Mouse (Mus musculus) layer of hippocampus, adult 6 months (tissue): ENCODE measurements around the gene Mup6. TPM values are rescaled to one million over a fixed set of nuclear protein-coding genes. Genes with fewer than 3 reads are reported as not detected.

ENCODE experiments used
- long read RNA-seq, 2 experiments: library from polyadenylated mRNA; unstranded; transcript quantifications; one replicate each; pipeline ENCODE4 v2.0.0; 2019 to 2020
- polyA plus RNA-seq: library from polyadenylated mRNA; unstranded; fragments of <200 nt; fragmentation: Nextera tagmentation; gene quantifications from 2 replicates; pipeline ENCODE4 v1.2.3, GENCODE M21; 2021

Gene Mup6
- not detected in 2 replicates for polyA plus RNA-seq
- long read RNA-seq, experiment 1: 0 reads
- long read RNA-seq, experiment 2: 0 reads

GRCm38 (mm10) chr4:59963405-59964344 lies at the start of gene Mup6:
Mup6 (plus strand) TSS chr4:59964294.

GRCm38 (mm10) chr4:59914608-59915403 lies 49.3 kb upstream of the Mup6 start, which contains the start of gene Slc46a2:
Slc46a2 (minus strand) TSS chr4:59915056.

GRCm38 (mm10) chr4:59960610-59961009 lies 3.5 kb upstream of the Mup6 start, which contains the start of gene Mup4:
Mup4 (minus strand) TSS chr4:59960710.

Other genes with a start within 250 kb of the Mup6 start
- 15.1 and 16.6 TPM in 2 replicates for gene Inip, start 162.7 kb upstream of the Mup6 start, polyA plus RNA-seq
- gene Snx30, start 158.5 kb upstream of the Mup6 start, polyA plus RNA-seq: 5.7 and 6.9 TPM in 2 replicates
- gene Slc46a2, start 49.2 kb upstream of the Mup6 start, polyA plus RNA-seq: not detected in 2 replicates
- not detected in 2 replicates for gene Mup4, start 3.6 kb upstream of the Mup6 start, polyA plus RNA-seq
- gene Mup7, start 106.2 kb downstream of the Mup6 start, polyA plus RNA-seq: not detected in 2 replicates
- not detected in 2 replicates for gene Mup2, start 190.0 kb downstream of the Mup6 start, polyA plus RNA-seq